Mouse (Mus musculus): ENCODE measurements around the gene Cdan1. TPM values are rescaled to one million over a fixed set of nuclear protein-coding genes. Genes with fewer than 3 reads are reported as not detected.

Cdan1 gene
- 6.8 and 8.1 TPM in 2 replicates for polyA plus RNA-seq (2014; fragmentation: Nextera tagmentation; extraction: Ambion mirVana)

DNA sequence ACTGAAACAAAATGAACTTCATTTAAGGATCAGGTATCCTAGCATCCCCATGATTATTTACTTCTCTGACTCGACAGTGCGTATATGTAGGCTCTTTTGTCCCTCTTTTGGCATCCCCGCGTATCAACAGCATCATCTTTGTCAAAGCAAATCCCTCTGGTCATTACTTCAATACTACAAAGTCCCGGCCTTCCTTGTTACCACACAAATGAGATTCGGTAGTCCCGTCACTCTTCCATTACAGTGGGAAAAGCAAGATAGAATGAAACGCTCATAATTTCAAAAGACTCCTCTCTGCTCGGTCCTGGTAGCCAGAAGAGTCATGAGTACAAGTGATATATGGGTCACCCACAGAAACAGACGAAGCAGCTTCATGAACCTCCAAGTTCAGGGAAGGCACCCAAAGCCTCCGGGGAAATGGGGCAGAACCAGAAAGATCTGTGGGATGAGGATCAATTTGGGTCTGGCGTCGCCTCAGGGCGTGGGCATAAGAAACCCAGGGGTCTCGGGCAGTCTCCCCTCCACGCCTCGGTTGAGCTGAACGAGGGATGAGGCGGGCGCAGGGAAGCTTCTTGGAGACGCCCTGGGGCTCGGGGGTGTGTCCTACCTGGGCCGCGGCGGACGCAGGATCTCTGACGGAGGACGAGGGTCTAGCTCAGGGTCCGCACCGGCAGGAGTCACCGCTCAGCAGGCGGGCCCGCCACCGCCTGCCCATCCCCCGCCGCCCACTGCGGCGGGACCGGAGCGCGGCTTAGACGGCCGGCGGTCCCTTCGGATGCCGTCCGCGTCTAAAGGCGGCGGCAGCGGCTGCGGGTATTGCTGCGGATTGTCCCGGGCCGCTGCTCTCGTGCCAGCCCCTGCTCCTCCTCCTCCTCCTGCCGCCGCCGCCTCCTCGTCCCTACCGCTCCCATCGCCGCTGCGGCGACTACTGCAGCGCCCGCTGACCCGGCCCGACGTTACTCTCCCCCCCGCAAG is at the start of gene Cdan1:
Gene Cdan1 (minus strand): TSS at position 680 of the 975 bp plus-strand sequence.
- DNase-seq (ENCODE audit: low spot score): peak; percentile 66
- ATAC-seq (ENCODE audit: insufficient number of reproducible peaks, low FRiP score, low TSS enrichment, low read depth): peak; percentile 65
- no peaks in the 10 kb centered on the region for H3K36me3 ChIP-seq (ENCODE audit: control insufficient read depth, insufficient read depth, low read length)
- H3K4me2 ChIP-seq (ENCODE audit: low read depth, severe bottlenecking): peak within 1 kb of the TSS; percentile 89
- under 1% methylated on average over 60 of the region's 71 CpGs for WGBS
- H3K4me1 ChIP-seq (ENCODE audit: control insufficient read depth, insufficient read depth, low read length): no peaks in the 10 kb centered on the region
- no peaks in the 10 kb centered on the region for H3K9me3 ChIP-seq (ENCODE audit: control insufficient read depth, low read length)
- H3K4me3 ChIP-seq (ENCODE audit: low read depth, low read length): peak within 1 kb of the TSS; percentile 86
- peak within 1 kb of the TSS; percentile 65 for H3K9ac ChIP-seq (ENCODE audit: low read length)
- no peaks in the 10 kb centered on the region for H3K27me3 ChIP-seq (ENCODE audit: control insufficient read depth, insufficient read depth, low read length)
- H3K27ac ChIP-seq (replicated peaks; ENCODE audit: low read depth, low read length): no peak within 1 kb of the TSS

DNA sequence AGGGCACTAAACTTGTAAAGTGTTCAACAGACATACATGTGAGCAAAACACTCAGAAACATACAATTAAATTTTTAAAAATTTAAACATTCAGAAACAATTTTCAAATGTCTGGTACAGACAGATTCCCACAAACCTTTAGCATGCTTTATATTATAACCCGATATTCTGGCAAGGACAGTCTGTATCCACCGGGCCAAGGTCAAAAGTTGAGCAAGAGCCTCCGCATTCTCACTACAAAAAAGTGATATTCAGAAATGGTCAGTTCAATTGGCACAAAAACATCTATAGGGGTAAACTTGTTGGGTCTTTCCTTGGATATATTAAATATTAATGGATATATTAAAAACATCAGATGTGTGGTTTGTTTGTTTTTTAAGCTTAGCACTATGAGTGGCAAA is 46.4 kb upstream of the Cdan1 start:
- ATAC-seq (ENCODE audit: insufficient number of reproducible peaks, low FRiP score, low TSS enrichment, low read depth): no peak
- H3K27ac ChIP-seq (replicated peaks; ENCODE audit: low read depth, low read length): no peak overlapping the region
- H3K4me1 ChIP-seq (ENCODE audit: control insufficient read depth, insufficient read depth, low read length): no peaks in the 10 kb centered on the region
- H3K36me3 ChIP-seq (ENCODE audit: control insufficient read depth, insufficient read depth, low read length): peaks cover 9% of the 10 kb centered on the region
- no peak overlapping the region for H3K4me3 ChIP-seq (ENCODE audit: low read depth, low read length)
- H3K27me3 ChIP-seq (ENCODE audit: control insufficient read depth, insufficient read depth, low read length): no peaks in the 10 kb centered on the region
- H3K9ac ChIP-seq (ENCODE audit: low read length): no peak overlapping the region
- H3K9me3 ChIP-seq (ENCODE audit: control insufficient read depth, low read length): no peaks in the 10 kb centered on the region
- 96% methylated on average over 3 of the region's 3 CpGs for WGBS
- DNase-seq (ENCODE audit: low spot score): no peak
- H3K4me2 ChIP-seq (ENCODE audit: low read depth, severe bottlenecking): no peak overlapping the region

- Histone ChIP-seq H3K36me3 (ENCODE audit: control insufficient read depth, insufficient read depth, low read length) (peaks cover 4% of the 10 kb centered on the region), H3K9ac (ENCODE audit: low read length) (no peak overlapping the region), H3K27ac (replicated peaks; ENCODE audit: low read depth, low read length) (no peak overlapping the region), H3K4me3 (ENCODE audit: low read depth, low read length) (no peak overlapping the region), H3K4me1 (ENCODE audit: control insufficient read depth, insufficient read depth, low read length) (no peaks in the 10 kb centered on the region), H3K4me2 (ENCODE audit: low read depth, severe bottlenecking) (no peak overlapping the region), H3K27me3 (ENCODE audit: control insufficient read depth, insufficient read depth, low read length) (no peaks in the 10 kb centered on the region), H3K9me3 (ENCODE audit: control insufficient read depth, low read length) (no peaks in the 10 kb centered on the region)
- no peak for DNase-seq (ENCODE audit: low spot score)
- WGBS: 92% methylated on average over 5 of the region's 5 CpGs
- ATAC-seq (ENCODE audit: insufficient number of reproducible peaks, low FRiP score, low TSS enrichment, low read depth): no peak
Observed at GRCm38 (mm10) chr2:120887601-120888000, 37.7 kb upstream of the Cdan1 start.

DNA sequence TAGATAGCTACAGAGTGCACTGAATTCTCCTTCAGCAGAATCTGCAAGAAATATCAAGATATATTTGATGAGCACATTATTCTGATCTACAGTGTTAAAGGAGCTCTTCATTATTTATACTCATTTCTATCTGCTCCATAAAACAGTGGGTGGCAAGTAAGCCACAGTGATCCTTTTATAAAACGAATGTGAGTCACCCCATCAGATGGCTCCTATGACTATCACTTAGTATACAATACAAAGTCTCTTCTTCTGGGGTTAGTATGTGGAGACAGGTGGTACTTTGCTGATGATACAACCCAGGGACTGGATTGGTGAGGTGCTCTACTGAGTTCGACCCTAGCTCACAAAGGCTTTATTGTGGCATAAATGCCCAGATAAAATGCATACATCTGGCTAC is 23.3 kb upstream of the Cdan1 start:
- no peak overlapping the region for H3K4me2 ChIP-seq (ENCODE audit: low read depth, severe bottlenecking)
- H3K4me1 ChIP-seq (ENCODE audit: control insufficient read depth, insufficient read depth, low read length): no peaks in the 10 kb centered on the region
- no peak for ATAC-seq (ENCODE audit: insufficient number of reproducible peaks, low FRiP score, low TSS enrichment, low read depth)
- WGBS: 84% methylated on average over 2 of the region's 2 CpGs
- no peaks in the 10 kb centered on the region for H3K9me3 ChIP-seq (ENCODE audit: control insufficient read depth, low read length)
- peaks cover 4% of the 10 kb centered on the region; the same call in 1 of the 2 replicates for H3K36me3 ChIP-seq (ENCODE audit: control insufficient read depth, insufficient read depth, low read length)
- no peak for DNase-seq (ENCODE audit: low spot score)
- H3K4me3 ChIP-seq (ENCODE audit: low read depth, low read length): no peak overlapping the region
- H3K27ac ChIP-seq (replicated peaks; ENCODE audit: low read depth, low read length): no peak overlapping the region
- H3K9ac ChIP-seq (ENCODE audit: low read length): no peak overlapping the region
- H3K27me3 ChIP-seq (ENCODE audit: control insufficient read depth, insufficient read depth, low read length): no peaks in the 10 kb centered on the region

- Histone ChIP-seq H3K4me2 (ENCODE audit: low read depth, severe bottlenecking) (no peak overlapping the region), H3K4me3 (ENCODE audit: low read depth, low read length) (no peak overlapping the region), H3K27me3 (ENCODE audit: control insufficient read depth, insufficient read depth, low read length) (no peaks in the 10 kb centered on the region), H3K4me1 (ENCODE audit: control insufficient read depth, insufficient read depth, low read length) (no peaks in the 10 kb centered on the region), H3K36me3 (ENCODE audit: control insufficient read depth, insufficient read depth, low read length) (no peaks in the 10 kb centered on the region; the same call in 1 of the 2 replicates), H3K9me3 (ENCODE audit: control insufficient read depth, low read length) (no peaks in the 10 kb centered on the region), H3K27ac (replicated peaks; ENCODE audit: low read depth, low read length) (no peak overlapping the region), H3K9ac (ENCODE audit: low read length) (no peak overlapping the region)
- WGBS: 90% methylated on average over 9 of the region's 9 CpGs
- no peak for DNase-seq (ENCODE audit: low spot score)
- ATAC-seq (ENCODE audit: insufficient number of reproducible peaks, low FRiP score, low TSS enrichment, low read depth): no peak
Observed at GRCm38 (mm10) chr2:120871447-120872336, 21.8 kb upstream of the Cdan1 start.

- Histone ChIP-seq H3K27ac (replicated peaks; ENCODE audit: low read depth, low read length) (no peak overlapping the region), H3K27me3 (ENCODE audit: control insufficient read depth, insufficient read depth, low read length) (no peaks in the 10 kb centered on the region), H3K36me3 (ENCODE audit: control insufficient read depth, insufficient read depth, low read length) (peaks cover 3% of the 10 kb centered on the region; the same call in 1 of the 2 replicates), H3K4me2 (ENCODE audit: low read depth, severe bottlenecking) (no peak overlapping the region), H3K4me1 (ENCODE audit: control insufficient read depth, insufficient read depth, low read length) (no peaks in the 10 kb centered on the region), H3K9ac (ENCODE audit: low read length) (no peak overlapping the region), H3K9me3 (ENCODE audit: control insufficient read depth, low read length) (no peaks in the 10 kb centered on the region), H3K4me3 (ENCODE audit: low read depth, low read length) (no peak overlapping the region)
- ATAC-seq (ENCODE audit: insufficient number of reproducible peaks, low FRiP score, low TSS enrichment, low read depth) (no peak), DNase-seq (ENCODE audit: low spot score) (no peak)
- 92% methylated on average over 5 of the region's 5 CpGs for WGBS
Observed at GRCm38 (mm10) chr2:120867336-120867735, 17.4 kb upstream of the Cdan1 start.

GRCm38 (mm10) chr2:120866561-120866960 is 16.6 kb upstream of the Cdan1 start:
- no peak overlapping the region for H3K4me3 ChIP-seq (ENCODE audit: low read depth, low read length)
- 25% methylated on average over 1 of the region's 1 CpGs for WGBS
- H3K9me3 ChIP-seq (ENCODE audit: control insufficient read depth, low read length): no peaks in the 10 kb centered on the region
- no peak overlapping the region for H3K27ac ChIP-seq (replicated peaks; ENCODE audit: low read depth, low read length)
- no peaks in the 10 kb centered on the region for H3K4me1 ChIP-seq (ENCODE audit: control insufficient read depth, insufficient read depth, low read length)
- ATAC-seq (ENCODE audit: insufficient number of reproducible peaks, low FRiP score, low TSS enrichment, low read depth): no peak
- H3K36me3 ChIP-seq (ENCODE audit: control insufficient read depth, insufficient read depth, low read length): peaks cover 3% of the 10 kb centered on the region; the same call in 1 of the 2 replicates
- H3K27me3 ChIP-seq (ENCODE audit: control insufficient read depth, insufficient read depth, low read length): no peaks in the 10 kb centered on the region
- no peak overlapping the region for H3K4me2 ChIP-seq (ENCODE audit: low read depth, severe bottlenecking)
- no peak overlapping the region for H3K9ac ChIP-seq (ENCODE audit: low read length)
- peak; percentile 46 for DNase-seq (ENCODE audit: low spot score)

GRCm38 (mm10) chr2:120863389-120863788 is 13.5 kb upstream of the Cdan1 start:
- H3K9me3 ChIP-seq (ENCODE audit: control insufficient read depth, low read length): no peaks in the 10 kb centered on the region
- H3K4me3 ChIP-seq (ENCODE audit: low read depth, low read length): no peak overlapping the region
- DNase-seq (ENCODE audit: low spot score): no peak
- WGBS: 98% methylated on average over 1 of the region's 1 CpGs
- no peak overlapping the region for H3K27ac ChIP-seq (replicated peaks; ENCODE audit: low read depth, low read length)
- no peak overlapping the region for H3K9ac ChIP-seq (ENCODE audit: low read length)
- ATAC-seq (ENCODE audit: insufficient number of reproducible peaks, low FRiP score, low TSS enrichment, low read depth): no peak
- no peak overlapping the region for H3K4me2 ChIP-seq (ENCODE audit: low read depth, severe bottlenecking)
- H3K27me3 ChIP-seq (ENCODE audit: control insufficient read depth, insufficient read depth, low read length): no peaks in the 10 kb centered on the region
- H3K4me1 ChIP-seq (ENCODE audit: control insufficient read depth, insufficient read depth, low read length): no peaks in the 10 kb centered on the region
- H3K36me3 ChIP-seq (ENCODE audit: control insufficient read depth, insufficient read depth, low read length): peaks cover 3% of the 10 kb centered on the region; the same call in 1 of the 2 replicates

Data from limb, embryonic 11.5 days (tissue).